Mouse (Mus musculus) olfactory bulb, adult 2 months (tissue): ENCODE measurements around the gene Oca2. TPM values are rescaled to one million over a fixed set of nuclear protein-coding genes. Genes with fewer than 3 reads are reported as not detected.

Experiments used
- H3K27ac ChIP-seq: fragments of 200-500 bp; 2 replicates; pipeline ENCODE4 v1.5.1; 2012; ENCODE audit warnings: low read depth, low read length; ENCODE audit not compliant: insufficient read depth
- H3K4me1 ChIP-seq: fragments of 200-500 bp; 2 replicates; pipeline ENCODE4 v1.6.1; 2012; ENCODE audit warnings: low read length; ENCODE audit not compliant: control insufficient read depth, insufficient read depth
- H3K4me3 ChIP-seq: fragments of 200-500 bp; 2 replicates; pipeline ENCODE4 v1.5.1; 2012; ENCODE audit warnings: mild to moderate bottlenecking, low read depth, low read length, moderate library complexity; ENCODE audit not compliant: insufficient read depth
- CTCF ChIP-seq: fragments of 200-500 bp; IDR thresholded peaks from 2 replicates; pipeline ENCODE4 v1.5.1; 2012; ENCODE audit warnings: low read depth, mild to moderate bottlenecking, low read length, moderate library complexity; ENCODE audit not compliant: insufficient read depth
- POLR2A ChIP-seq: fragments of 200-500 bp; IDR thresholded peaks from 2 replicates; pipeline ENCODE4 v1.6.1; 2012; ENCODE audit warnings: mild to moderate bottlenecking, low read depth, low read length, moderate library complexity; ENCODE audit not compliant: insufficient read depth
- WGBS: fragments of 180-500 bp; shearing (Covaris S2); methylation state at CpG from one replicate; pipeline ENCODE4 v1.1.7; 2018; 5-methylcytosine and 5-hydroxymethylcytosine counted together
- polyA plus RNA-seq: library from polyadenylated mRNA; stranded (reverse); fragments of >200 nt; gene quantifications from 2 replicates; pipeline ENCODE4 v1.2.4, GENCODE M21; 2012; ENCODE audit warnings: low replicate concordance; ENCODE audit not compliant: missing spikeins, insufficient read depth, insufficient read length

The Oca2 gene
- polyA plus RNA-seq = not detected in 2 replicates

GRCm38 (mm10) chr7:56239543-56239942, at the start of gene Oca2:
TSS of gene Oca2 (plus strand) at chr7:56239760.
- 64% methylated on average over 3 of the region's 3 CpGs for WGBS
- TF ChIP-seq CTCF (no peak), POLR2A (no peak)
- Histone ChIP-seq H3K4me1 (no peaks in the 10 kb centered on the region), H3K4me3 (no peak within 1 kb of the TSS), H3K27ac (no peak within 1 kb of the TSS)

- no peak overlapping the region for H3K4me3 ChIP-seq
- no peaks in the 10 kb centered on the region for H3K4me1 ChIP-seq
- WGBS = 98% methylated on average over 6 of the region's 6 CpGs
- no peak overlapping the region for H3K27ac ChIP-seq
- TF ChIP-seq POLR2A = no peak
- no peak for TF ChIP-seq CTCF
Measured at GRCm38 (mm10) chr7:56191041-56191440, 48.5 kb upstream of the Oca2 start.

DNA sequence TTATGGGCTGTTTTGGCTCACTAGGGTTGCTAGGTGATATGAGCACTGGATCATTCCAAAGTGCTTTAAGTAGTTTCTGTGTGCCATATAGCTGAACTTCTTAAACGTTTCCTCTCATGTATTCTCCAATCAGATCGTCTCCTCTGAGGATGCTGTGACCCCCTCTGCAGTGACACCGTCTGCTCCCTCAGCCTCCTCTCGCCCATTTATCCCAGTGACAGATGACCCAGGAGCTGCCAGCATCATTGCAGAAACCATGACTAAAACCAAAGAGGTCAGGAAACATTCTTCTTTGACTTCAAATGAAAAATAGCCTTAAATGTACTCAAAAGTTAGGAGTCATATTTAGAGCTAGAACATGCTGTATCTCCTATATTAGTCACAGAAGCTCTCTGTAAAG, 47.9 kb upstream of the Oca2 start:
- Histone ChIP-seq H3K4me1 (no peaks in the 10 kb centered on the region), H3K27ac (no peak overlapping the region), H3K4me3 (no peak overlapping the region)
- WGBS = 80% methylated on average over 4 of the region's 4 CpGs
- TF ChIP-seq CTCF (no peak), POLR2A (no peak)

GRCm38 (mm10) chr7:56201483-56202218, 37.9 kb upstream of the Oca2 start:
- 97% methylated on average over 10 of the region's 10 CpGs for WGBS
- TF ChIP-seq POLR2A = no peak
- TF ChIP-seq CTCF = no peak
- H3K4me3 ChIP-seq = no peak overlapping the region
- H3K4me1 ChIP-seq = no peaks in the 10 kb centered on the region
- no peak overlapping the region for H3K27ac ChIP-seq

DNA sequence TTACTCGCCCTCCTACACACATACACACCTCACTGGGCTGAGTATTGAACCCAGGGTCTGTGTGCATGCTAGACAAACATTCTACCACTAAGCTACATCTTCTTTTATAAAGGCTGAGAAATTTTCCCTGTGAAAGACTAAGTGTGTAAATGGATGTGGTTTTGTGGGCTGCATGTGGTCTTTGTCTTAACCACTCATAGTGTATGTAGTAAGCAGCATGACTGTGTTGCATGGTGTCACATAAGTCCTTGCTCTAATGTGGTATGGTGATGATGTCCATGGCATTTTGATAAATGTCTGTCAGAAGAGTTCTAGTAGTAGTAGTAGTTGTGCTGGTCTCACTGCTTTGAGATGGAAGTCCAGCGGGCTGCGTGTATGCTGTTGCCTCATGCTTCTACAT, 36.7 kb upstream of the Oca2 start:
- H3K27ac ChIP-seq = no peak overlapping the region
- no peak overlapping the region for H3K4me3 ChIP-seq
- TF ChIP-seq CTCF = no peak
- no peak for TF ChIP-seq POLR2A
- WGBS = 97% methylated on average over 3 of the region's 3 CpGs
- no peaks in the 10 kb centered on the region for H3K4me1 ChIP-seq

DNA sequence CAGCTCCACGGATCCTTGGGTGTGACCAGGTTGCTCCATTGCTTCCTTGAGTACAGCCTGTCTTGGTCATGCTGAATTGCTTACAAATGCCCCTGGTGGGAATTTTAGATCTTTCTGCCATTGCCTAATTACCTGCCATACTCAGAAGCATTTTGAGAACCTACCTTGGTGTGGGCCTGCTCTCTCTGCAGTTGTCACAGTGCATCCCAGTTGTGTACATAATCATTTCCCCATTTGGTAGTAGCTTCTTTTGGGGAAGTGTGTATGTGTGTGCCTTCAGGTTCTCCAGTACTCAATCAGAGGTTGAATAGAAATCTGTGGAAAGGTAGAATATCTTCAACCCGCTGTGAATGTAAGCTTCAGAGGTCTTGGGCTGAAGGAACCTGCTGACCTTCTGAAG, 36.3 kb upstream of the Oca2 start:
- TF ChIP-seq POLR2A (no peak), CTCF (no peak)
- no peak overlapping the region for H3K27ac ChIP-seq
- WGBS = 93% methylated on average over 2 of the region's 2 CpGs

GRCm38 (mm10) chr7:56204877-56205276, 34.7 kb upstream of the Oca2 start:
- Histone ChIP-seq H3K4me3 (no peak overlapping the region), H3K4me1 (no peaks in the 10 kb centered on the region), H3K27ac (no peak overlapping the region)
- WGBS = 42% methylated on average over 3 of the region's 3 CpGs
- TF ChIP-seq POLR2A (no peak), CTCF (no peak)

More for the DNA sequence above, 36.3 kb upstream of the Oca2 start:
- Histone ChIP-seq H3K4me1 (no peaks in the 10 kb centered on the region), H3K4me3 (no peak overlapping the region)

GRCm38 (mm10) chr7:56220811-56221210, 18.7 kb upstream of the Oca2 start:
- TF ChIP-seq CTCF (no peak), POLR2A (no peak)
- 77% methylated on average over 6 of the region's 6 CpGs for WGBS
- Histone ChIP-seq H3K4me3 (no peak overlapping the region), H3K4me1 (no peaks in the 10 kb centered on the region), H3K27ac (no peak overlapping the region)

GRCm38 (mm10) chr7:56235794-56236423, 3.7 kb upstream of the Oca2 start:
- Histone ChIP-seq H3K4me1 (no peaks in the 10 kb centered on the region), H3K4me3 (no peak overlapping the region), H3K27ac (no peak overlapping the region)
- TF ChIP-seq CTCF (no peak), POLR2A (no peak)
- 42% methylated on average over 5 of the region's 5 CpGs for WGBS
